In the genomic region with DNA sequence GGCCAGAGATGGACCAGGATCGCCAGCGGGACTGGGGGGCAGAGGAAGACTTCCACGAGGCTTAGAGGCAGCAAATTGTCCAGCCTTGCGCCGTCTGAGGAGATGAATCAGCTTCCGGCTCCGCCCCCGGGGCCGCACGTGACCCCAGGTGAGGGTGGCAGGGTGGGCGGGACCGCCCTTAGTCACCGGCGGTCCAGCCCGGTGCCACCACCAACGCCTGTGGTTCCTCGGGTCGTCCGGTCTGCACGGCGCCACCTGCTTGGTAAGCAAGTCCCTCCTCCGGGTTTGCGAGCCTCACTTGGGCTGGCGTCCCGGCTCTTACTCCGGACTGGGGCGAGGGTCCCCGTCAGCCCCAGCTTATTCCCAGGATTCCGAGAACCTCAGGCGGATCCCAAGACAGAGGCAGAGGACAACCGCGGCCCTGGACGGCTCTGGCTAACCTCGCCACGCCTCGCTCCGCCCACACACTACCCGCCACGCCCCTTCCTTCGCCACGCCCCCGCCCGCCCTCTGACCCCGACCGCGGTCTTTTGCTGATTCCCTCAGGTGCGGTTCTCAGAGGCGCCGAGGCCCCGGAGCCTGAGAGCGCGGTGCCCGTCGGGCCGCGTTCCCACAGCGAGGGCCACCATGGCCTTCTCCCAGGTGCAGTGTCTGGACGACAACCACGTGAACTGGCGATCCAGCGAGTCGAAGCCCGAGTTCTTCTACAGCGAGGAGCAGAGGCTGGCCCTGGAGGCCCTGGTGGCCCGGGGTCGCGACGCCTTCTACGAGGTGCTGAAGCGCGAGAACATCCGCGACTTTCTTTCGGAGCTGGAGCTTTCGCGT, we compare ENCODE assay signal across 8 mouse cellular contexts. TPM values are rescaled to one million over a fixed set of nuclear protein-coding genes. Genes with fewer than 3 reads are reported as not detected.
DNase-seq lines count a peak whose midpoint lies in the region; ATAC-seq and TF ChIP-seq lines count a peak whose summit lies in the region.

Fam83g (plus strand) TSS at position 185 of the 825 bp plus-strand sequence.

- no peaks in the 10 kb centered on the region for H3K36me3 ChIP-seq in ES-E14 (ENCODE audit: control insufficient read depth, insufficient read depth, low read length, poor library complexity, severe bottlenecking)
- H3K36me3 ChIP-seq in kidney, adult 2 months (ENCODE audit: control insufficient read depth, insufficient read depth, low read length) = no peaks in the 10 kb centered on the region
- no peaks in the 10 kb centered on the region for H3K36me3 ChIP-seq in lung, embryonic 15.5 days

- DNase-seq in ES-E14 (ENCODE audit: low read depth, low spot score) = peak; percentile 69
- peak; percentile 44 for DNase-seq in embryo, embryonic 11.5 days (ENCODE audit: low read depth, low spot score)
- peak; percentile 41 for DNase-seq in heart, adult 8-10 months (ENCODE audit: low spot score)
- peak; percentile 87 for DNase-seq in kidney, adult 2 months
- DNase-seq in ovary, postnatal 14 days (ENCODE audit: low spot score) = peak; percentile 60
- DNase-seq in urinary bladder, postnatal 14 days (ENCODE audit: low spot score) = peak; percentile 88
- DNase-seq in Muller cell, postnatal 12 days (ENCODE audit: inconsistent ontology term) = no peak

- 4% methylated on average over 76 of the region's 76 CpGs for WGBS in kidney, adult 2 months
- 3% methylated on average over 76 of the region's 76 CpGs for WGBS in lung, embryonic 15.5 days

- TF ChIP-seq CTCF in kidney, adult 2 months (conservative IDR thresholded peaks at IDR 0.05; ENCODE audit: insufficient read depth, insufficient read length, low read depth, low read length) = no peak

- peaks cover 3 to 15% of the 10 kb centered on the region in 2 experiments; a peak in 1 of 4 replicates for H3K4me1 ChIP-seq in ES-E14 (ENCODE audit: control insufficient read depth in 2 of 2, insufficient read depth in 2 of 2, low read length in 2 of 2, poor library complexity in 1 of 2)
- H3K4me1 ChIP-seq in kidney, adult 2 months (ENCODE audit: control insufficient read depth, insufficient read depth, low read length) = peaks cover 8% of the 10 kb centered on the region
- peaks cover 19% of the 10 kb centered on the region for H3K4me1 ChIP-seq in lung, embryonic 15.5 days

- in situ Hi-C loops in ES-E14 (cut with MboI; ENCODE audit: low sequenced_read_pairs in 2 of 2, unreplicated experiment in 2 of 2) = no loop called here

- ATAC-seq in lung, embryonic 15.5 days (ENCODE audit: borderline replicate concordance, extremely low read depth, low FRiP score, low TSS enrichment) = peak; percentile 55

- peak; percentile 7 for TF ChIP-seq POLR2A in kidney, adult 2 months (IDR thresholded peaks at IDR 0.05; ENCODE audit: low read depth, low read length)

- H3K9me3 ChIP-seq in ES-E14 (ENCODE audit: control insufficient read depth, insufficient read depth, low read depth, low read length) = no peaks in the 10 kb centered on the region
- H3K9me3 ChIP-seq in lung, embryonic 15.5 days = no peaks in the 10 kb centered on the region

- H3K4me2 ChIP-seq in lung, embryonic 15.5 days = peak within 1 kb of the TSS; percentile 73

- H3K9ac ChIP-seq in ES-E14 (ENCODE audit: insufficient read depth, low read depth, low read length, poor library complexity, severe bottlenecking) = peak within 1 kb of the TSS; percentile 56
- H3K9ac ChIP-seq in lung, embryonic 15.5 days = peak within 1 kb of the TSS; percentile 37

- no peak within 1 kb of the TSS for H3K27ac ChIP-seq in ES-E14 (ENCODE audit: insufficient read depth, low read depth, low read length, poor library complexity, severe bottlenecking)
- 0 out of 2 replicates have a peak within 1 kb of the TSS, but pooled peaks have one; percentile 41 for H3K27ac ChIP-seq in kidney, adult 2 months (ENCODE audit: insufficient read depth, low read depth, low read length)
- H3K27ac ChIP-seq in lung, embryonic 15.5 days = peak within 1 kb of the TSS; percentile 53; the same call in 1 of the 2 replicates

- H3K27me3 ChIP-seq in kidney, adult 2 months (replicated peaks; ENCODE audit: control insufficient read depth, insufficient read depth, low read length) = no peaks in the 10 kb centered on the region
- peaks cover 34% of the 10 kb centered on the region for H3K27me3 ChIP-seq in lung, embryonic 15.5 days

- H3K4me3 ChIP-seq in ES-E14 (ENCODE audit: insufficient read depth in 1 of 2, low read depth in 1 of 2, low read length in 2 of 2, poor library complexity in 1 of 2, severe bottlenecking in 1 of 2) = peak within 1 kb of the TSS; percentile 71 to 89
- peak within 1 kb of the TSS; percentile 63 for H3K4me3 ChIP-seq in kidney, adult 2 months (ENCODE audit: insufficient read depth, low read depth, low read length)
- peak within 1 kb of the TSS; percentile 47 for H3K4me3 ChIP-seq in lung, embryonic 15.5 days

TF ChIP-seq in ES-E14, 5 proteins besides CTCF, POLR2A, EP300 and RAD21:
- TF ChIP-seq ZC3H11A (IDR thresholded peaks at IDR 0.05; ENCODE audit: borderline replicate concordance, low read depth, low read length) = no peak
- TF ChIP-seq ZNF384 (IDR thresholded peaks at IDR 0.05; ENCODE audit: low read depth, low read length) = no peak
- no peak for TF ChIP-seq MAFK (IDR thresholded peaks at IDR 0.05; ENCODE audit: insufficient read depth, low read depth, low read length)
- TF ChIP-seq HCFC1 (IDR thresholded peaks at IDR 0.05; ENCODE audit: borderline replicate concordance, insufficient read depth, low read length) = no peak
- no peak for TF ChIP-seq CHD2 (IDR thresholded peaks at IDR 0.05; ENCODE audit: low read depth, low read length)
TF ChIP-seq in ES-E14: peak in this region for 0.

RNA-seq across cellular contexts. Expression of gene Fam83g, which starts in this region (rescaled TPM):
- total RNA-seq in ES-E14 (2012; rRNA removed) = 6.2 and 9.4 TPM in 2 replicates
- under 1 TPM; 0.19 to 0.41 (median 0.28) TPM for total RNA-seq in heart, adult 8-10 months (2022)
- polyA plus RNA-seq in kidney, adult 2 months (2012; rRNA removed) = 15.4 and 17.6 TPM in 2 replicates
- polyA plus RNA-seq in lung, embryonic 15.5 days (2015; fragmentation: Nextera tagmentation; extraction: Ambion mirVana) = 2.3 and 2.8 TPM in 2 replicates

Comparison
In these comparisons a context has a peak if more than half of its experiments do, and no peak if none do; other contexts are left out.
1. Peak in DNase-seq in heart, adult 8-10 months; RNA of the gene not detected or under 1 TPM.